Mouse (Mus musculus): Measurements from ENCODE around the gene Srek1. TPM values are rescaled to one million over a fixed set of nuclear protein-coding genes. Genes with fewer than 3 reads are reported as not detected.

Srek1 gene
- total and polyA plus RNA-seq, 3 experiments: 38.9 to 93.3 (median 45.6) TPM

Other genes starting within 250 kb of the Srek1 start
- gene Erbin, start 145.9 kb upstream of the Srek1 start, total RNA-seq (2012; rRNA removed): 24.6 and 26.2 TPM in 2 replicates
- gene Erbin, start 145.9 kb upstream of the Srek1 start, total RNA-seq (2014; rRNA removed): 45.8 and 54.5 TPM in 2 replicates
- gene Erbin, start 145.9 kb upstream of the Srek1 start, polyA plus RNA-seq (2012; ENCODE audit: insufficient read length, low read depth): 27.6 and 30.9 TPM in 2 replicates

Measured in CH12.LX (cell line).